Mouse (Mus musculus) olfactory bulb, adult 2 months (tissue): Measurements from ENCODE around the gene Atoh8.

Source experiments
- CTCF ChIP-seq: fragments of 200-500 bp; IDR thresholded peaks from 2 replicates; pipeline ENCODE4 v1.5.1; 2012; ENCODE audit warnings: low read depth, mild to moderate bottlenecking, low read length, moderate library complexity; ENCODE audit not compliant: insufficient read depth
- POLR2A ChIP-seq: fragments of 200-500 bp; IDR thresholded peaks from 2 replicates; pipeline ENCODE4 v1.6.1; 2012; ENCODE audit warnings: mild to moderate bottlenecking, low read depth, low read length, moderate library complexity; ENCODE audit not compliant: insufficient read depth

- TF ChIP-seq CTCF, result no peak
- no peak for TF ChIP-seq POLR2A
Observed at GRCm38 (mm10) chr6:72278835-72279234, 43.5 kb upstream of the Atoh8 start.
